Mouse (Mus musculus): Measurements from ENCODE around the gene Gm36176. TPM values are rescaled to one million over a fixed set of nuclear protein-coding genes. Genes with fewer than 3 reads are reported as not detected.
"Not testable (repeated sequence)": the region's sequence is repeated elsewhere in the genome, so short reads cannot be mapped to it uniquely, and the experiment has no call there.

Gene Gm36176
- not detected for total RNA-seq (2021)

GRCm38 (mm10) chr10:77846503-77846902, at the start of gene Gm36176:
Gm36176 (plus strand) TSS chr10:77846803.
- DNase-seq (ENCODE audit: extremely low spot score in 1 of 2, low spot score in 1 of 2): no peak

DNA sequence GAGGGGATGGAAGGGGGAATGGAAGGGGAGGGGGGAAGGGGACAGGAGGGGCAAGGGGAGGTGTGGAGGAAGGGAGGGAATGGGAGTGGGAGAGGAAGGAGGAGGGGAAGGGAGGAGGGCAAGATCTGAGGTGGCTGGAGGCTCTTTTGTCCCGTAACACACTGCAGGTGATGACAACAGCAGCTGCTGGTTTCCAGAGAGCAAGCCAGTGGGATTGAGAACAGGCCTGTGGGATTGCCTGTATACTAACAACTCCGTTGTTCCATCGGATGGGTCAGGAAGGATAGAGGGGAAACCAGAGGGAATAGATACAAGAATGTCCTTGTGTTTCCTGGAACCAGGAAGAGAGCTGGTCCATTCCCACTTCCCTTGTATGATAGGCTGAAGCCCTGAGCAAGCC, 48.9 kb upstream of the Gm36176 start:
- no peak for DNase-seq (ENCODE audit: extremely low spot score in 1 of 2, low spot score in 1 of 2)

DNA sequence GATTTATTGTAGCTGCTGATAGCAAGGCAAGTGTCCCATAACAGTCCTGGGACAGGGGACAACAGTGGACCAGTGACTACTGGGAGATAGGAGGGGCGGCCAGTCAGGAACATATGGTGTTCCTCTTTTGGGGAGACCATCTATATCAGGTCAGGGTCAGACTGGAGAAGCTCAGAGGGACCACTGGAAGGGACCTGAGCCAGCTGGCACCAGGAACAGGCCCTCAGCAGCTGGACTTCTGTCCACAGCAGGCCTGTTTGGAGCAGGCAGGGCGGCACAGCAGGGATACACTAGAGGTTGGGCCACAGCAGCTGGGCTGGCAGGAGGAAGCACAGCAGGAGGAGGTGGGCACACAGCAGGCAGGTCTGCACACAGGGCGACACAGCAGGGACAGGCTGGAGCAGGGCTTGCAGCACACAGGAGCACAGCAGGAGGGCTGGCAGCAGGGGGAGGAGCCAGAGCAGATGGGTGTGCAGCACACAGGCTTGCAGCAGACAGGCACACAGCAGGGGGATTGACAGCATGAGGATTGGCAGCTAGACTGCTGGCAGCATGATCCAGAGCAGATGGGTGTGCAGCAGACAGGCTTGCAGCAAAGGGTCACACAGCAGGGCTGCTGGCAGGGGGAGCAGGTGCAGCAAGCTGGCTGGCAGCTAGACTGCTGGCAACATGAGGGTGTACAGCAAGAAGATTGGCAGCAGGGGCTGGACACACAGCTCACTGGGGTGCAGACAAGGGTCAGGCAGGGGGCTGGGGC, 48.3 kb upstream of the Gm36176 start:
- not testable (repeated sequence) for DNase-seq (ENCODE audit: extremely low spot score in 1 of 2, low spot score in 1 of 2)

DNA sequence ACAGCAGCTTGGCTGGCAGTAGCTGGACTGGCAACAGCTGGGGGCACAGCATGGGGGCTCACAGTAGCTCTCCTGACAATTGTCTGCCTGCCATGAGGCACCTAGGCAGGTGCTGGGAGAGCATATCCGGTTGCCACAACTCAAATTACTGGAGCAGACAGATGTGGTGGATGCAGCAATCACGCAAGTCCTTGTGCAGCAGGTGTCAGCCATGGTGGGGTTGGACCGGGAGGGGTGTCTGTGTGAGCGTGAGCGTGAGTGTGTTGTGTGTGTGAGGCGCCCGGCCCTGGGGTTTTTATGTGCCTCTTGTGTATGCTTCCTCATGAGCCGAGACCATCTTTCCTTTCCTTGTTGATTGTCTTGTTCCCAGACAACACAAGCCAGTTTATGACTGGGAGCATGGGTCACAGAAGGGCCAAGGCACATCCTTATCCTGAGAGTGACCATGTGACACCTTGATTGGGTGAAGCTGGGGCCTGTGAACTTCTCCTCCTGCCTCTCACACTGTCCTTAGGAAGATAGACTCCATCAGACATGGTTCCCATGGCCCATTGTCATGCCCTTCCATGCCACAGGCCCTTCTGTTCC, 47.6 kb upstream of the Gm36176 start, which contains the start of gene Gm19668:
Gm19668 (minus strand) TSS at position 213 of the 588 bp plus-strand sequence.
- no peak for DNase-seq (ENCODE audit: extremely low spot score in 1 of 2, low spot score in 1 of 2)

DNA sequence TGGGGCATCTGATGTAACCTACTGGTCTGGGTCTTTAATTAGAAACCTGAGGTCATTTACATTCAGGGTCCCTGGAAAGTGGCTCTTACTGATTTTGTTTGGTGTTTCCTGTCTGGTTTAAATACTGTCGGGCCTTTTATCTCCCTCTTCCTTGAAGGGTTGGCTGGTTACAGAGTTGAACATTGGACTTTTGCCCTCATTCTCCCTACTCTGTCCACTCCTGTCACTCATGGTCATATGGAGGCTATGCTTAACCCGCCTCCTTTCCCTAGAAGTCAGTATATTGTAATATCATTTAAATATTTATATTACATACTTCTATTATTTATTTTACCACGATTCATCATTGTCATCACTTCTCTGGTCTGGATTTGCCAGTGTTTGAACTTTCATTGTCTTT, 42.5 kb upstream of the Gm36176 start:
- no peak for DNase-seq (ENCODE audit: extremely low spot score in 1 of 2, low spot score in 1 of 2)

DNA sequence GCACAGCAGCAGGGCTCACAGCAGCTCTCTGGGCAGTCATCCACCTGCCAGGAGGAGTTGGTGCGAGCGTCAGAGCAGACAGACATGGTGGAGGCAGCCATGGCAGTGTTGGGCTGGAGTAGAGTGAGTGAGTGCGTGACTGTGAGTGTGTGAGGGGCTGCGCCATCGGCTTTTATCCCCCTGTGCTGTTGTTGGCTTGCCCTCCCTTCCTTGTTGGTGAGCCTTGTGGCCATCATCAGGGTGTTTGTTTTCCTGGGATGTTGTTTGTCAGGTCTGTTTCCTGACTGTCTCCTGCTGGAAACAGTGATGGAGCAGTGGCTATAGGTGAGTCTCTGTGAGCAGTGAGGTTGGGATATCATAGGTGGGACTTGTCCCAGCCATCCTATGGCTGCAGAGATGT, 34.9 kb upstream of the Gm36176 start, which contains the start of gene Gm9507:
Gm9507 (minus strand) TSS at position 101 of the 400 bp plus-strand sequence.
- no peak for DNase-seq (ENCODE audit: extremely low spot score in 1 of 2, low spot score in 1 of 2)

DNA sequence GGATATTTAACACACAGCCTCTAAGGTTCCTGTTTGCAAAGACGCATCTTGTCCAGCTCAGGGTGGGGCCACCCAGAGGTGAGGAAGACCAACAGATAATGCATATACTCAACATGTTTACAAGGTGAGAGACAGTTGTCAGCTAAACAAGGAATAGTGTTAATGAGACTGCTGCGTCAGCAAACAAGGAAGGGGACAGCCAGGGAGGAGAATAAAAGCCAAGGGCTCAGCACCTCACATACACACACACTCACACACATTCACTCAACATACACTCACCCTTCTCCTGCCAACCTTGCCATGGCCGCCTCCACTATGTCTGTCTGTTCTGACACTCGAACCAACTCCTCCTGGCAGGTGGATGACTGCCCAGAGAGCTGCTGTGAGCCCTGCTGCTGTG, 32.2 kb upstream of the Gm36176 start, which contains the start of gene Gm2696:
Gm2696 (plus strand) TSS at position 301 of the 400 bp plus-strand sequence.
- no peak for DNase-seq (ENCODE audit: extremely low spot score in 1 of 2, low spot score in 1 of 2)

DNA sequence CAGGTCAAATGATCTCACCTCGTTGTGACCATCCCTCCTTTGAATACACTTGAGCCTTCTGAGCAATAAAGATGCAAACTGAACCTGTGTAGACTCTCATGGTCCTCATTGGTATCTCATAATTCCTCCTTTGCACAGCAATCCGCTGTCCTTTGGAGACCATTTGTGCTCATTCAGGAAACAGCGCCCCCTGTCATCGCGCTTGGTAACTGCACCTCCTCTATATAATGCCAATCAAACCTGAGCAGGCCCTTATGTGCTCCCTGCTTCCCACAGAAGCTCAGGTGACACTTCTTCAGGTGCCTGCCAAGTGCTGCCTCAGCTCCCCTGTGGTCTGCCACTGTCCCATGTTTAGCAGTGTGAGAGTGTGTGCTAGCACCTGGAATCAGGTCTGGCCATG, 31.1 kb upstream of the Gm36176 start:
- DNase-seq (ENCODE audit: extremely low spot score in 1 of 2, low spot score in 1 of 2): peak in 1 of 2 experiments; percentile 44

- no peak for DNase-seq (ENCODE audit: extremely low spot score in 1 of 2, low spot score in 1 of 2)
Measured at GRCm38 (mm10) chr10:77818523-77818922, 28.1 kb upstream of the Gm36176 start.

GRCm38 (mm10) chr10:77819203-77819602, 27.4 kb upstream of the Gm36176 start:
- no peak for DNase-seq (ENCODE audit: extremely low spot score in 1 of 2, low spot score in 1 of 2)

- DNase-seq (ENCODE audit: extremely low spot score in 1 of 2, low spot score in 1 of 2): no peak
Measured at GRCm38 (mm10) chr10:77826951-77827350, 19.7 kb upstream of the Gm36176 start, which contains the start of gene Krtap10-4. Krtap10-4 (minus strand) TSS chr10:77827095.

DNA sequence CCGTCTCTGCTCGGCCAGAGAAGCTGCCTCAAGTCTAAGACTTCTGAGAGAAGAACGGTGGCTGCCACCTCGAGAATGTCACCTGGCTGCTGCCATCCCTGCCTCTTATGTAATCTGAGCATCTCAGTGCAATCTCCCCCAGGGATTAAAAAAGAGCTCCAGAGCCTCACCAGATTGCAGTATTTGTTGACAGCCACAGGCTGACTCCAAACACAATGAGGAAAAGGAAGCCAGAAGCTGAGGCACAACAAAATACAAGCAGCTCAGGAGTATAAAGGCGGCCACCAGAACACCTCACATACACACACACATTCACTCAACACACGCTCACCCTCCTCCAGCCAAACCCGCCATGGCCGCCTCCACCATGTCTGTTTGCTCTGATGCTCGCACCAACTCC, 11.0 kb upstream of the Gm36176 start, which contains the start of gene Krtap10-10:
Krtap10-10 (plus strand) TSS at position 301 of the 400 bp plus-strand sequence.
- no peak for DNase-seq (ENCODE audit: extremely low spot score in 1 of 2, low spot score in 1 of 2)

- no peak for DNase-seq (ENCODE audit: extremely low spot score in 1 of 2, low spot score in 1 of 2)
Measured at GRCm38 (mm10) chr10:77839006-77839405, 7.6 kb upstream of the Gm36176 start.

- DNase-seq (ENCODE audit: extremely low spot score in 1 of 2, low spot score in 1 of 2): no peak
Measured at GRCm38 (mm10) chr10:77846961-77847360, 358 bp downstream of the Gm36176 start.

DNA sequence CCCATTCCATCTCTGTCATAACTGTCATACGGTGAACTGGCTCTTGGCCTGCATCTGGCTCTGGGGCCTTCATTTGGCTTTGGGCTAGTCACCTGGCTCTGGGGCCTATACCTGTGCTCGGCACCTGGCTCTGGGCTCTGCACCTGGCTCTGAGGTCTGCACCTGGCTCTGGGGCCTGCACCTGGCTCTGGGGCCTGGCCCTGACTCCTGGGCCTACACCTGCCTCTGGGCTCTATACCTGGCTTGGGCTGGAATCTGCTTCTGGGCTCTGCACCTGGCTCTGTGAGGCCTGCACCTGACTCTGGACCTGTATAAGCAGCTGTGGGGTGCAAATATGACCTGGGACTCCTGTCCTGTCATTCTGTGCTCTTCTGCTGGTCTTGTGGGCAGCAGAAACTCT, 935 bp downstream of the Gm36176 start:
- DNase-seq (ENCODE audit: extremely low spot score in 1 of 2, low spot score in 1 of 2): no peak

- DNase-seq (ENCODE audit: extremely low spot score in 1 of 2, low spot score in 1 of 2): no peak
Measured at GRCm38 (mm10) chr10:77852559-77852958, 6.0 kb downstream of the Gm36176 start, which contains the start of gene Gm10318. Gm10318 (plus strand) TSS chr10:77852859.

GRCm38 (mm10) chr10:77861675-77862074, 15.1 kb downstream of the Gm36176 start, which contains the start of gene Gm3285:
Gm3285 (plus strand) TSS chr10:77861975.
- no peak for DNase-seq (ENCODE audit: extremely low spot score in 1 of 2, low spot score in 1 of 2)

- no peak for DNase-seq (ENCODE audit: extremely low spot score in 1 of 2, low spot score in 1 of 2)
Measured at GRCm38 (mm10) chr10:77864067-77864761, 17.6 kb downstream of the Gm36176 start.

- no peak for DNase-seq (ENCODE audit: extremely low spot score in 1 of 2, low spot score in 1 of 2)
Measured at GRCm38 (mm10) chr10:77864762-77865143, 18.1 kb downstream of the Gm36176 start.

GRCm38 (mm10) chr10:77867546-77867945, 20.9 kb downstream of the Gm36176 start:
- DNase-seq (ENCODE audit: extremely low spot score in 1 of 2, low spot score in 1 of 2): no peak

GRCm38 (mm10) chr10:77869651-77870050, 23.0 kb downstream of the Gm36176 start:
- no peak for DNase-seq (ENCODE audit: extremely low spot score in 1 of 2, low spot score in 1 of 2)
